Mouse (Mus musculus): ENCODE measurements around the gene Vamp1.

GRCm38 (mm10) chr6:125196301-125196700 is 19.1 kb upstream of the Vamp1 start:
- TF ChIP-seq POLR2A (IDR thresholded peaks at IDR 0.05; ENCODE audit: extremely low read depth, insufficient read depth, low read length) (no peak), CTCF (IDR thresholded peaks at IDR 0.05; ENCODE audit: low read depth, low read length) (no peak)
